Mouse (Mus musculus): ENCODE measurements at regions not wholly inside any gene's neighbourhood (a gene's known extent, or its start where the extent isn't known, plus 50 kb on each side); places are given as distances from the start of the nearest gene placed in this dataset.

DNA sequence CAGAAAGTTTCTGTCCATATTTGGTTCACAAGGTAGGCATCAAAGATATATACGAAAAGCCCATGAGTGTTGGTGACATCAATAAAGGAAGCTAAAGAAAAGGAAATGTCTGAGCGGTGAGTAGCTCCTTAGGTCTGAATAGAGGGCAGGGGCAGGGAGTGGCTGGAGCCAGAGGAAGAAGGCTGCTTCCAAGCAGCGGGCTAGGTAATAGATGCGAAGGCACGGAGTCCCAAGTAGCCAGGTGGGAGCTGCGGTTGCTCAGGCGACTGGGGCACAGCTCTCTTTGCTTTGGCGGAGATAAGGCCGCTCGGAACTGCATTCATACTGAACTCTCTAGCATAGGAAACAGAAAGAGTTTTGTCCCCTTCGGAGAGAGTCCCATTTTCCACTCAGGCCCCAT is 193.9 kb upstream of the Sox9 start:
- H3K27ac ChIP-seq = no peak overlapping the region
- no peak overlapping the region for H3K4me2 ChIP-seq
- ATAC-seq (ENCODE audit: low FRiP score) = no peak
- H3K36me3 ChIP-seq (replicated peaks) = no peaks in the 10 kb centered on the region
- no peak overlapping the region for H3K4me3 ChIP-seq (replicated peaks)
- H3K27me3 ChIP-seq = 0 out of 2 replicates have a peak, but pooled peaks cover 3% of the 10 kb centered on the region
- 75% methylated on average over 11 of the region's 11 CpGs for WGBS
- H3K4me1 ChIP-seq = peaks cover 8% of the 10 kb centered on the region
- H3K9me3 ChIP-seq = peaks cover 6% of the 10 kb centered on the region; the same call in 1 of the 2 replicates
- H3K9ac ChIP-seq = no peak overlapping the region

DNA sequence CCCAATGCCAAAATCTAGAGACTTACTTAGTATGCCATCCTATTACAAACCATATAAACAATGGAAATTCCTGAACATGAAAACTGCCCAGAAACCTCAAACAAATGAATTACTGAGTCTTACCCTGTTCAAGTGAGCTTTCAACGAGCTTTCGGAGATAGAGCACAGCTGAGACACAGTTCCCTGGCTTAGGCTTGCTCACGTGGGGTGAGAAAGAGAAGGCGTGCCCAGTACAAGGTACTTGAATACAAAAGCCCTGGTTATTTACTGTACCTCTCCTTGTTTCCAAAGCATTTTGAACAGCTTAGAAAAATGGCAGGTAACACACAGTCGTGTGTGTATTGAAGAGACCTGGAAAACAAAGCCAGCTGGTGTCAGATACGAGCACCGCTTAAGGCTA is 191.8 kb upstream of the Sox9 start:
- Histone ChIP-seq H3K4me3 (replicated peaks) (no peak overlapping the region), H3K36me3 (replicated peaks) (no peaks in the 10 kb centered on the region), H3K9me3 (peaks cover 6% of the 10 kb centered on the region; the same call in 1 of the 2 replicates), H3K27ac (no peak overlapping the region), H3K4me1 (peaks cover 9% of the 10 kb centered on the region), H3K27me3 (no peaks in the 10 kb centered on the region), H3K4me2 (no peak overlapping the region), H3K9ac (no peak overlapping the region)
- WGBS = 80% methylated on average over 7 of the region's 7 CpGs
- ATAC-seq (ENCODE audit: low FRiP score) = no peak

DNA sequence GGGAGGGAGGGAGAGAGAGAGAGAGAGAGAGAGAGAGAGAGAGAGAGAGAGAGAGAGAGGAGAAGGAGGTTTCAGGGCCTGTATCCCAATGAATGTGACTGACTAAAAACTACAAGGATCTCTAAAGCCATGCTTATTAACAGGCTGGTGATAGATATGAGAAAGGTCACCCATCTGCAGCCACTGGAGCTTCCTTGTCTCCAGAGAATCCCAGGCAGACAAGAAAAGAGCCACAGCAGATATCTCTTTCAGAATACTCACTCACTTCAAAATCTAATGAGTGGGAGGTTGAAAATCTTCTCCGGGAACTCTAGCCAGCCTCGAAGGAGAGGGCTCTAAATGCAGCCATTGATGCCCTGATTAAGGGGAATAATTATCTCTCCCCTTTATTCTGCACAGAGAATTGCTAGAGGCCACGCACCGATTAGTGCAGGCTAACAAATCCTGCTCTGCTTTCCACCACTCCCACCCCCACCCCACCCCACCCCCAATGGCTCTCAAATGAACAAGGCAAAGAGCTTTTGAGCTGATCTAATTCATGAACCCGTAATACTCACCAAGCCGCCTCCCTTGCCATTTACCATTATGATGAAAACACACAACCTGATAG is 189.5 kb upstream of the Sox9 start:
- Histone ChIP-seq H3K4me2 (peak overlapping the region; percentile 19; the same call in 1 of the 2 replicates), H3K4me1 (peaks cover 9% of the 10 kb centered on the region), H3K9me3 (peaks cover 6% of the 10 kb centered on the region; the same call in 1 of the 2 replicates), H3K9ac (no peak overlapping the region), H3K27me3 (no peaks in the 10 kb centered on the region), H3K27ac (peak overlapping the region; percentile 67), H3K36me3 (replicated peaks) (no peaks in the 10 kb centered on the region), H3K4me3 (replicated peaks) (no peak overlapping the region)
- peak; percentile 87 for ATAC-seq (ENCODE audit: low FRiP score)
- WGBS = 3% methylated on average over 6 of the region's 6 CpGs

DNA sequence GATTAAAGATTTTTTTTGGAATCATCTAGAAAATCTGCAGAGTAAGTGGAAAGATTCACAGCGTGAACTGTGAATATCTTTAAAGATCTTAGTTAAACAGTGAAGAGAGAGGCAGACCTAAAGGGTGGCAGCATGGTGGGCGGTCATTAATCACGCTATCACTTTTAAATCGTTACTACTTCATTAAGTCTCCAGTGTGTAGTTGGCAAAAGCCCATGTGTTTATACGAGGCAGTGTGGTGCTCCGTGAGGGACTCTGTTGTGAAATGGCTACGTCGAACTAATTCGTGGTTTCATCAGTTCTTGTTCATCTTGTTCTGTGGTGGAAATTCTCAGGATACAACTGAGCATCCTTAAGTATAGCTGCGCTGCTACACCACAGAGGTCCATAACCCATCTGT is 188.2 kb upstream of the Sox9 start:
- no peak overlapping the region for H3K4me2 ChIP-seq
- no peak overlapping the region for H3K4me3 ChIP-seq (replicated peaks)
- ATAC-seq (ENCODE audit: low FRiP score) = no peak
- H3K36me3 ChIP-seq (replicated peaks) = no peaks in the 10 kb centered on the region
- H3K9me3 ChIP-seq = peaks cover 6% of the 10 kb centered on the region; the same call in 1 of the 2 replicates
- no peak overlapping the region for H3K9ac ChIP-seq
- no peak overlapping the region for H3K27ac ChIP-seq
- peaks cover 9% of the 10 kb centered on the region for H3K4me1 ChIP-seq
- no peaks in the 10 kb centered on the region for H3K27me3 ChIP-seq
- WGBS = 57% methylated on average over 10 of the region's 10 CpGs

DNA sequence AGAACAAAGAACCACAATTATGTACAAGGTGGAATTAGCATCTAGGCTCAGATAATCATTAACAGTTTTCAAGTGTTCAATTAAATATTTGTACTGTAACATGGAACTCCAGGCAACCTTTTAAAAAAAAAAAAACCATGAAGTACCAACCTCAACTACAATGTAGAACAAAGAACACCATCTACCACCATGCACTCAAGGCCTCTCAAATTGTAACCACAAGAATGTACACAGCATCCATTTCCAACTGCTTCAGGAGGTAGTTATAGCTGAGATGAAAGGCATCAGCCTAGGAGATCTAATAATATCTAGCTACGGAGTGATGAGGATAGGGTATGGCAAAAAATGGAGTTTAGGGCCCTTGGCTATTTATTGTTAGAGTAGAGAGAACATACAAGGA is 174.7 kb upstream of the Sox9 start:
- H3K4me2 ChIP-seq = no peak overlapping the region
- no peaks in the 10 kb centered on the region for H3K4me1 ChIP-seq
- no peak overlapping the region for H3K27ac ChIP-seq
- 95% methylated on average over 1 of the region's 1 CpGs for WGBS
- no peaks in the 10 kb centered on the region for H3K36me3 ChIP-seq (replicated peaks)
- H3K4me3 ChIP-seq (replicated peaks) = no peak overlapping the region
- H3K9me3 ChIP-seq = 0 out of 2 replicates have a peak, but pooled peaks cover 3% of the 10 kb centered on the region
- no peaks in the 10 kb centered on the region for H3K27me3 ChIP-seq
- no peak for ATAC-seq (ENCODE audit: low FRiP score)
- H3K9ac ChIP-seq = no peak overlapping the region

DNA sequence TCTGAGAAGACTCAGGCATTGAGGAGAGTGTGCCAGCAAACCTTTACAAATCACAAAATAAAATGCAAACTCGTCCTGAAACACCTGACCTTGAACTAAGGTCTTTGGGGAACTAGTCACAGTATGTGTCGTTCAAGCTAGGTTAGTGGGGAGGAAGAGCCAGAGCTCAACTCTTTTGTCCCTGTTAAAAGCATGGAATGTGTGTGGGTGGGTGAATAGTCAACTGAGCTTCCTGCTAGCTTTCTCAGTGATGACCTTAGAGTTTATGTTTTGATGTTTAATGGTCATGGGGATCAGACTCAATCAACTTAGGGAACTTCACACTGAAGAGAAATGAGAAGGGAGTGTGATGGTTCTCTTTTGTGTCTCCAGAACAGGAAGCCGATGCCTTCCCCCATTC is 172.7 kb upstream of the Sox9 start:
- 76% methylated on average over 3 of the region's 3 CpGs for WGBS
- H3K4me2 ChIP-seq = no peak overlapping the region
- H3K9ac ChIP-seq = no peak overlapping the region
- no peaks in the 10 kb centered on the region for H3K9me3 ChIP-seq
- H3K4me3 ChIP-seq (replicated peaks) = no peak overlapping the region
- H3K36me3 ChIP-seq (replicated peaks) = no peaks in the 10 kb centered on the region
- no peak overlapping the region for H3K27ac ChIP-seq
- ATAC-seq (ENCODE audit: low FRiP score) = no peak
- H3K4me1 ChIP-seq = no peaks in the 10 kb centered on the region
- no peaks in the 10 kb centered on the region for H3K27me3 ChIP-seq

DNA sequence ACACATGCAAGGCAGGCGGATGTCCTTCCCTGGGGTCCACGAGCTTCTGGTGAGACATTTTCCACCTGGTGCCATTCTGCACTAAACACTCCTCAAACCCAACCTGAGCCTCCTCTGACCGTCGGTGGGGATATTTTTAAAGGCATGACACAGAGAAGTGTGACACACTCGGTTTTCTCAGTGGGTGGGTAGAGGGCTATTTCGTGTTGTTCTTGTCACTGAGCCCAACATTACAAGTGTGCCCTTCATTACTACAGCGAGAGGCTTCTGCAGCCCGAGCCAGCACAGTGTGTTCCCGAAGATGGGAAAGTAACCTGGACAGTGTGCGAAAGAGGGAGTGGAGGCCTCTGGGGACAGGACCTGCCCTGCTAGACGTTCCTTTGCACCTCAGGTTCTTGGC is 171.0 kb upstream of the Sox9 start:
- WGBS = 70% methylated on average over 11 of the region's 11 CpGs
- Histone ChIP-seq H3K27me3 (no peaks in the 10 kb centered on the region), H3K4me3 (replicated peaks) (no peak overlapping the region), H3K4me1 (no peaks in the 10 kb centered on the region), H3K9ac (no peak overlapping the region), H3K4me2 (no peak overlapping the region), H3K9me3 (no peaks in the 10 kb centered on the region), H3K27ac (no peak overlapping the region), H3K36me3 (replicated peaks) (no peaks in the 10 kb centered on the region)
- no peak for ATAC-seq (ENCODE audit: low FRiP score)

DNA sequence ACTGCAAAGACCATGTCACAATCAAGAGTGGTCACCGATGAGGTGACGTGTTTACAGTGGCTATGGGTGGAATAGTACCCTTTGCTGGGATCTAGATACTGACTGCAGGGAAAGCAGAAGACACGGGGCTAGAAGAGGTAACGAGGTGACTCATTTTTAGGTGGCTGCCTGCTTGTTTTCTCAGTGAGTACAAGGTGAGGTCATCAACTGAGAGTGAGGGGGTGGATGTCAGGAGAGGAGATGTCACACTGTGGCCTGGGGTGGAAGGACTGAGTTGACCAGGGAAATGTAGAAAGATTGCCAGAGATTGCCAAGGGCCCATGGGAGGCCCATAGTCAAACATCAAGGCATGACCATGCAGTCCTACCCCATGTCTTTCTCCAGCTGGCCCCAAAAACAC is 166.4 kb upstream of the Sox9 start:
- H3K27me3 ChIP-seq = no peaks in the 10 kb centered on the region
- no peak for ATAC-seq (ENCODE audit: low FRiP score)
- H3K4me1 ChIP-seq = peaks cover 3% of the 10 kb centered on the region
- H3K36me3 ChIP-seq (replicated peaks) = no peaks in the 10 kb centered on the region
- H3K9ac ChIP-seq = no peak overlapping the region
- no peak overlapping the region for H3K27ac ChIP-seq
- 90% methylated on average over 4 of the region's 4 CpGs for WGBS
- H3K4me2 ChIP-seq = no peak overlapping the region
- H3K4me3 ChIP-seq (replicated peaks) = no peak overlapping the region
- no peaks in the 10 kb centered on the region for H3K9me3 ChIP-seq

DNA sequence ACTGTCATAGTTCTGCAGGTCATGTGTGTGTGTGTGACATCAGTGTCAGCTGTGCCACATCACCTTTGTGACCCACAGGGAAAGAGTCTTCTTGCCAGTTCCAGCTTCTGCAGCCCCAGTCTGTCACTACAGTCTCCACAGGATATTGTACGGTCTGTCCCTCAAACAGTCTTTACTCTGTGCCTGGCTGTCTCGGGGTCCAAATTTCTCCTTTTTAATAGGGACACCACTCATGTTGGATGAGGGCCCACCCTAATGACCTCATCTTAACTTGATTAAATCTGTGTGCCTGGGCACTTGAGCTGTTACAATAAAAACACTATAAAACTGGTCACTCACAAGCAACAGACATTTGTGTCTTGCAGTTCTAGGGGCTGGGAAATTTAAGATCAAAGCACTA is 165.1 kb upstream of the Sox9 start:
- H3K36me3 ChIP-seq (replicated peaks) = no peaks in the 10 kb centered on the region
- peaks cover 9% of the 10 kb centered on the region for H3K4me1 ChIP-seq
- 69% methylated on average over 2 of the region's 2 CpGs for WGBS
- no peak overlapping the region for H3K27ac ChIP-seq
- H3K9me3 ChIP-seq = no peaks in the 10 kb centered on the region
- no peak overlapping the region for H3K9ac ChIP-seq
- no peak overlapping the region for H3K4me3 ChIP-seq (replicated peaks)
- ATAC-seq (ENCODE audit: low FRiP score) = no peak
- peaks cover 1% of the 10 kb centered on the region; the same call in 1 of the 2 replicates for H3K27me3 ChIP-seq
- no peak overlapping the region for H3K4me2 ChIP-seq

DNA sequence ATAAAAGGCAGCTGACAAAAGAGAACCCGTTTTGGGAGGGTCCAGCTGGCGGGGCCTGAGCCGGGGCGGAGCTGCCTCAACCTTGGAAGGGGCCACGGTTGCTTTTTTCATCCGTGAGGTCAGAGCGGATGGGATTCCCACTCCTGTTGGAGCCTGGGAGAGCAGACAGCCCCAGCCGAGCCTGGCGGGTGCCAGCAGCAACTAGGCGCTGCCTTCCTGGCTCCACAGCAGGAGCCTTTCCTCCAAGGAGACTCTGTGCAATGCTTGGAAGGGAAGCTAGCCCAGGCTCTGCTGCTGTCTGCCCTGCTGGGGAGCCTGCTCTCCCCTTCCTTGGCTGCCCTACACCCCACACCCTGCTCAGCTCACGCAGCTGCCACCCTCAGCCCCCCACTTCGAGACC is 161.1 kb upstream of the Sox9 start:
- peaks cover 9% of the 10 kb centered on the region for H3K4me1 ChIP-seq
- H3K27ac ChIP-seq = no peak overlapping the region
- peak; percentile 64; the same call in 1 of the 2 replicates for ATAC-seq (ENCODE audit: low FRiP score)
- no peaks in the 10 kb centered on the region for H3K9me3 ChIP-seq
- 27% methylated on average over 12 of the region's 12 CpGs for WGBS
- peaks cover 7% of the 10 kb centered on the region; the same call in 1 of the 2 replicates for H3K27me3 ChIP-seq
- peak overlapping the region; percentile 21 for H3K4me2 ChIP-seq
- H3K4me3 ChIP-seq (replicated peaks) = no peak overlapping the region
- no peak overlapping the region for H3K9ac ChIP-seq
- H3K36me3 ChIP-seq (replicated peaks) = no peaks in the 10 kb centered on the region

DNA sequence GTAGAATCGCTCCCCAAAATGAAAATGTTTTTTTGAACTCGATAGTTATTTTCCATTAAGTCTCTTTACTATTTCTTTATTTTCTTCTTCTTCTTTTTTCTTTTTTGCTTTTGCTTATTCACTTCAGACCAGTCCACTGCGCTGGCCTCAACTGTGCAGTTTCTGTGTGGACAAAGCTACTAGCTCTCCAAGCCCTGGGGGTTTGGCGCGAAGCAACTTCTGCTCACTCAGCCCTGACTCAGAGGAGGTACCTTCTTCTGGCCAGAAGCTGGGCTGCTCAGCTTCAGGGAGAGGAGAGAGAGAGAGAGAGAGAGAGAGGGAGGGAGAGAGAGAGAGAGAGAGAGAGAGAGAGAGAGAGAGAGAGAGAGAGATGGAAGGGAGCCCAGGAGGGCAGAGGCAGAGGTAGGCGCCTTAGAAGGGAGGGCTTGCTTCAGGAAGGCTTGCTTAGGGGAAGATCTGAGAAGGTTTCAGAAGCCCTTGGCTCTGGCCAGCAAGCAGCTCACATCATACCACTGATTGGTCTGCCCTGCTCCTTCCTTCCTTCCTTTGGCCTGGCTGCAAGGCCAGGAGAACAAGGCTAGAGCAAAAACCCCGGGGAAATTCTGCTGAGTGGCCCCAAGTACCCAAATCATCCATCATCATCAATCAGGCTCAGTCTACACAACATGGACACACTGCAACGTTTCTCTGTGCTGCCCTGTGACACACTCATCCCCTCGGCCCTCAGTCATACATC is 160.5 kb upstream of the Sox9 start:
- no peak overlapping the region for H3K4me3 ChIP-seq (replicated peaks)
- H3K27me3 ChIP-seq = peaks cover 7% of the 10 kb centered on the region; the same call in 1 of the 2 replicates
- WGBS = 78% methylated on average over 9 of the region's 9 CpGs
- no peak for ATAC-seq (ENCODE audit: low FRiP score)
- H3K36me3 ChIP-seq (replicated peaks) = no peaks in the 10 kb centered on the region
- H3K4me2 ChIP-seq = 0 out of 2 replicates have a peak overlapping the region, but pooled peaks have one; percentile 21
- no peaks in the 10 kb centered on the region for H3K9me3 ChIP-seq
- no peak overlapping the region for H3K27ac ChIP-seq
- no peak overlapping the region for H3K9ac ChIP-seq
- peaks cover 9% of the 10 kb centered on the region for H3K4me1 ChIP-seq

DNA sequence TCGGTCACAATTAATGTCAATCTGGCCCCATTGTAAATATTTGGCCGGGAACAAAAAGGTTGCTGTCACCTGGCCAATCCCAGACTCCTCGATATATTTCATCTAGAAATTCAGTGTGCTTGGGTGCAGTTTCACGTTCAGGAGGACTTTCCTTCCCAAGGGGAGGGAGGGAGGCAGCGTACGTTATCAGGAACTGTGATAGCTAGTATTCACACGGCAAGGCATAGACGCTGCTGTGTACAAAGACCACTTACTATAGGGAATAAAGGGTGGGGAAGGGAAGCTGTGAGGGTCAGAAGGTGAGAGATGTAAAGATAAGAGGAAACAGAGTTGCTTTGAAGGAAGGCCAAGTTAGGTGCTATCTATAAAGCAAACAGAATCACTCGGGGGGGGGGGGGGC is 132.7 kb upstream of the Sox9 start:
- no peak for ATAC-seq (ENCODE audit: low FRiP score)
- Histone ChIP-seq H3K9me3 (no peaks in the 10 kb centered on the region), H3K36me3 (replicated peaks) (no peaks in the 10 kb centered on the region), H3K9ac (no peak overlapping the region), H3K4me1 (no peaks in the 10 kb centered on the region), H3K4me3 (replicated peaks) (no peak overlapping the region), H3K27me3 (no peaks in the 10 kb centered on the region), H3K4me2 (no peak overlapping the region), H3K27ac (no peak overlapping the region)
- WGBS = 60% methylated on average over 9 of the region's 9 CpGs

All from forebrain, embryonic 12.5 days (tissue).